Mouse (Mus musculus) T-helper 2 cell (primary cell): ENCODE data around the gene Apoo.
"Not testable (repeated sequence)": the region's sequence is repeated elsewhere in the genome, so short reads cannot be mapped to it uniquely, and the experiment has no call there.

Experiments
- in situ Hi-C: fragments of 300-600 bp; cut with MboI, MseI; formaldehyde crosslinking; loops from one replicate; pipeline ENCODE4 v1.15.1; 2025; ENCODE audit warnings: high pct_unique_total_duplicates

Apoo gene

DNA sequence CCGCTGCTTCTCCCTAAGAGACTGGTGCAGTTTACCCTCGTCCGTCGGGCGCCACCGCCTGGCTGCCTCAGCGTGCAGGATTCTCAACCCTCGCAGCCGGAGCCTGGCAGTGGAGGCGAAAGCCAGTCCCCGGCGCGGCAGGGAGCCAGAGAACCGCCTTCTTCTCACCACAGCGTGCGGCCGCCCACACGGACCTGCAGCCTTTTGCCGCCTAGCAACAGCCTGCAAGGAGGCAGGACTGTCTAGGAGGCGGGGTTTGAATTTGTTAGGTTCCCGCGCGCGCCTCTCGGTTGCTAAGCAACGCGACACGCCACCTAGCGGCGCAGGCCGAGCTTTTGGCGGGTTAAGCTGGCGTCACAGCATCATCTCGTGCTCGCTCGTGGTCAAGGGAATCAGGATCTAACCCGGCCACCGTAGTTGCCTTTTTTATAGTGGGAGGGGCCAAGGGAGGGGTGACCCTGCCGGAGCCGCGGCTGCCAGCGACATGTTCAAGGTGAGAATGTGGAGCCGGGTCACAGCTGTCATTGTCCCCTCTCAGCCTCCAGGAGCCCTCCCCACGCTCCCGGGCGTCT is at the start of gene Apoo, which contains the start of gene Fam90a1b:
Gene Apoo (plus strand): TSS at position 448 of the 572 bp plus-strand sequence.
Gene Fam90a1b (minus strand): TSS at position 108 of the 572 bp plus-strand sequence.
- in situ Hi-C loops: no loop called here

DNA sequence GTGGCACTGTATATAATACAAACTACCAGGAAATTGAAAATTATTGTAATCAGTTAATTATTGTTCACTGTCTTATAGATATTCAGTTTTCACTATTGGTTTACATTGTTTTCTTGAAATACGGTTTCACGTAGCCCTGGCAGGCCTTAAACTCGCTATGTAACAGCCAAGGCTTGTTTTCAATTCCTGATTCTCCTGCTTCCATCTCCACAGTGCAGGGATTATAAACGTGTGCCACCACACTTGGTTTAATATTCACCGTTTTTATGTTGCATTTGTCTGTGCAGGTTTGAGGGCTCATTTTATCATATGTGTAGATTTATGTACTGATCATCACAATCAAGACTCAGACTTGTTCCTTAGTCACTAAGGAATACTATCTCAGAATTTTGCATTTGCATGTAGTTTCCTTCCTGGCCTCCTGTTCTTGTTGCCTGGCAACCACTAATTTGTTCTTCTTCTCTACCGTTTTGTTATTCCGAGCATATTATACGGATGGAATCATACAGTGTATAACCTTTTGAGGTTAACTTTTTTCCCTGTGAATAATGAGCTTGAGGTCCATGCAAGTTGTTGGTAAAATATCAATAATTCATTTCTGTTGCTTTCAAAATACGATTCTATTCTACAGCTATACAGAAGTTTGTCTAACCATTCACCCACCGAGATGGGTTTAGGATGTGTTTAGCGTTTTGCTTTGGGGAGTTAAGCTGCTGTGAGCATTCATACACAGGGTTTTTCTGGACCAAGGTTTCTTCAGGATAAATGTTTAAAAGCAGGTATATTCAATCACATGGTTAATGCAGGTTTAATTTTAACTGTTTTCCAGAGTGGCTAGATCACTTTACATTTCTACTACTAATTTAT is 45.6 kb upstream of the Apoo start:
- in situ Hi-C loops: no loop called here

DNA sequence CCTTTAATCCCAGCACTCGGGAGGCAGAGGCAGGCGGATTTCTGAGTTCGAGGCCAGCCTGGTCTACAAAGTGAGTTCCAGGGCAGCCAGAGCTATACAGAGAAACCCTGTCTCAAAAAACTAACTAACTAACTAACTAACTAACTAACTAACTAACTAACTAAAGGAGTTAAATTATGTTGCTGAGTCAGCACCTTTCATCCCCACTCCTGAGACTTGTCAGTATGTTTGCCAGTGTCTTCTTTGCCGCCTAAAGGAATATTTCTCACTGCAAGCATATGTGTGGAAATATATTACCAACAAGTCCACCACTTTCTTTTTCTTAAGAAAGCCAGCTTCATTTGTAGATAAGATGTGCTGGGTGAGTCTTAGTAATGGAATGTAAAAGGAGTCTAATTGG is 23.3 kb upstream of the Apoo start:
- in situ Hi-C loops: not testable (repeated sequence)

DNA sequence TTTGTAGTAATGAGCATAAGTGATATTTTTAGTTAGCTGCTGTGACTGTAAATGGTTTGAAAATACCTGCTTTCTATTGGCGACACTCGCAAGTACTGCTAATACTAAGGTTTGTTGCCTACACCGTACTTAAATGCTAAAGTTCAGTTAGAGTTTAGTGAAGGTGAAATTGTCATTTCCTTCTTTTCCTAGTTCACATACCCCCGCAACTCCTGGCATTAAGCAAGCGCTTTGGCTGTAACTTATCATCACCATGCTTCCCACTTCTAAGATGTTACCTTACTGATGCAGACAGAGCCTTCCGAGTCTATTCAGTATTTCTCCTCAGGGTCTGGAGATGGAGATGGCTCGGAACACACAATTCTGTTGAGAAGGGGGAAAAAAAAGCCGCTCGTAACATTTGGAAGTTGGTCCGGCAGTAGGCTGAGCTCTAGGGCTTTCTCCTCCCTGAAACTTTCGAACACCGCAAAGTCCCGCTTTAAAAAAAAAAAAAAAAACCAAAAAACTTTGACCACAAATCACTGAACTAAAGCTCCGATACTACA is 1.5 kb upstream of the Apoo start:
- in situ Hi-C loops: no loop called here

DNA sequence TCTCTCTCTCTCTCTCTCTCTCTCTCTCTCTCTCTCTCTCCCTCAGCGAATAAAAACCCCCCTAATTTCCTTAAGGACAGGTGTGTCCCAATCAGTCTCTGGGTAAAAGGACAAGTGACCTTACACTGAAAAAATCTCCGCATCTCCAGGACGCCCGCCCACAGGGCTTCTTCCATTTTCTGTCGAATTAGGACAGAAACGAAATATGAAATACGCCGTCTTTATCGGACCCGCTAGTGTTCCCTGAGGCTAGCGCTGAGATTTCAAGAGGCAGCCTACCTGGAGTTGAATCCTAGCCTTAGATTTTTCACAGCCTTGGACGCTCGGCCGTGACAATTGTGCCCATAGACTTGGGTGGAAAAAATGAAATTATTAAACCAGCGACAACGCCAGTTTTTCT is 888 bp upstream of the Apoo start:
- in situ Hi-C loops: no loop called here

- in situ Hi-C loops: no loop called here
Observed at GRCm38 (mm10) chrX:94367248-94367647, 331 bp downstream of the Apoo start.

DNA sequence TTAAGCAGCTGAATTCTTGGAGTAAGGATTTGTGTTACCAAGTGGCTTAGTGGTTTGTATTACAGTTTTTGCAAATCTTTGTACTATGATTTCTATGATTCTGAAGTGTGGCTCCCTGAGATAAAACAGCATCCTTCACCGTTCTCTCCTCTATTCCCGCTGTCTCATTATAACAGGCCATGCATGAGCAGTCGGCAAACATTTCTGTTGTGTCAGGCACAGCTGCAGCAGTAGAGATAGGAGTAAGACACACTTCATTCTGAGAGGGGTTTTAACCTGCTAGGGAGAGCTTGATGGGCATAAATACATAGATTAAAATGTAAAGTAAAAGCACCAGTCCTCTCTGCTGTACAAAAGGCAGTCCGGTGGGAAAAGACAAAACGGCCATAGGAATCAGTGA is 11.8 kb downstream of the Apoo start:
- in situ Hi-C loops: no loop called here

DNA sequence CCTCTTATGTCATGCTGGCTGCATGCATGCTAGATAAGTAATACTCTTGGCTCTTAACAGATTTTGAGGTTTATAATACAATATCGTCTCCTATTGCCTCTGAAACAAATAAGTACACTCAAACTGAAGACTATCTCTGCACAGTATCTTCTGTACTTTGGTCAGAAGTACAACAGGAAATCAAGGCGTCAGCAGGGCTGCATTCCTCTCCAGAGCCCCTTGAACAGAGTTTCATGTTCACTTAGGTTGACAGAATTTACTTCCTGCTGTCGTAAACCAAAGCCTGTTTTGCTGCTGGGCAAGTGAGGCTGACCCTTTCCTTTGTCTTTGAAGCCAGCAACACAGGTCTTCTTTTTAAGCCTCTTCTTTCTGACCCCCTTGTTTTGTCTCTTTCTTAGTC is 42.1 kb downstream of the Apoo start:
- in situ Hi-C loops: no loop called here

DNA sequence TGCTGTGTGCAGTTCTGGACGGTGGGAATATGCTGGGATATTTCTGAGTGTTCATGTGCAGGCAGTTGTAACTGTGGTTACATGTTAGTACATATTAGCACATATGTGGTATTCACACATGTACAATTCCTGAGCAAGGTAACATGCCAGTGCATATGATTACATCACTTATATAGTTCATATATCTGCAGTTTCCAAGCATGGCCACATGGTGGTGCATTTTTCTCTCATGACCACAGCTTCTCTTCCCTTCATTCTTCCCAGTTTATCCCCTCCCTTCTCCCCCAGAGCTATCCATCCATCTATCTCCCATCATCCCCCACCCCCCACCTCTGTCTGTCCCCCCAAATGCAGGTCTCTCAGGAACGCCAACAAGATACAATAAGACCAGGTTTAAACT is 53.3 kb downstream of the Apoo start:
- in situ Hi-C loops: no loop called here

DNA sequence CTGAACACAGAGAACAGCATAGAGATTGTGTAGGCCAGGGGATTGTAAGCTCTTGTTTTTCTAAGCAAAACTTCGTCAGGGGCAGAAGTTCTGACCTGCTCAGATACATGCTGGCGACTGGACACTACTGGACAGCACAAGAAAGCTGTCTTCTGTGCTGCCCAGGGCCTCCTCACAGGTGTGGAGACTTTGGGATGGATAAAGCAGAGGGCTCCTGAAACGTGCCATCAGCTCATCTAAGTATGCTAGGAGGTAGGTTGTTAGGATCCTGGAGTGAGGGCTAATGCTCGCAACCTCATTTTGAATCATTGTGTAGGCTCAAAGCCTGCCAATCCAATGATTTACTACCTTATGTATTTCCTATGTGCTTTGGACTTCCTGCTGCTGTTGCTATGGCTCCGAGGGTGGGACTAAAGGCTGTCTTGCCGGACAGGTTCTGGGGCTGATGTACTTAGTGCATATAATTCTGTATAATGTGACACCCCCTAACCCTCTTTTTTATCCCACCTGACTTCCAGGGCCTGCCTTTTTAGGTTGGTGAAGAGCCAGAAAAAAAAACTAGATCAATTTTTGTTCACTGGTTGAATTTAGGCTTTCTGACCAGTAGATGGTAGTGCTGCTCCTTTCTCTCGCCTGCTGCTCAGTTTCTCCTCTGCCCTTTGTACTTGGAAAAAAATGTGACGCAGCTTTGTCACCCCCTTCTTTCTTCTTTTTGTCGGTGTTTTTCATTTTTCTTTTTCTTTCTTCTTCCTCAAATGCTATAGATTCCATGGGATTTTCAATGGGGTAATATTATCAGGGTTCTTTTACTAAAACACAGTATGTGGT is 64.8 kb downstream of the Apoo start:
- in situ Hi-C loops: loop anchor here (10.0 kb wide), 1 partner anchor 113 kb away; the partner anchor contains the start of gene Maged1

GRCm38 (mm10) chrX:94445427-94445826 is 78.5 kb downstream of the Apoo start:
- in situ Hi-C loops: not testable (repeated sequence)

- in situ Hi-C loops: not testable (repeated sequence)
Observed at GRCm38 (mm10) chrX:94446021-94446420, 79.1 kb downstream of the Apoo start.

- in situ Hi-C loops: not testable (repeated sequence)
Observed at GRCm38 (mm10) chrX:94450047-94450881, 83.3 kb downstream of the Apoo start.

DNA sequence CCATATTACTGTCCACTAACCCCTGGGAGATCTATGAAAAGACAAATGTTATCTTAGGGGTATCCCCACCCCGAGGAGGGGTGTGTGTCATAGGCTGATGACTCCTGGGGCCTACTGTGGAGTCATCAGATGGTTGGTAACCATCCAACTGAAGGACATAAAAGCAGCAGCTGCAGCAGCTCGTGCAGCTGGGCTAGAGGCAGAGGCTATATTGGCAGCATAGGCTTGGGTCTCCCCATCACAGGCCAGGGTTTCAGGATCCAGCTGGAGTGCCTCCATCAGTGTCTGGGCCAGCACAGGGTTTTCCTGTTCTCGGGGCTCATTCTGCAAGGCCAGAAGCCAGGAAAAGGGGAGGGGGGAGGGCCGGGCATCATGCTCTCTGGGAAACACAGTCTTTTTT is 92.4 kb downstream of the Apoo start:
- in situ Hi-C loops: no loop called here

DNA sequence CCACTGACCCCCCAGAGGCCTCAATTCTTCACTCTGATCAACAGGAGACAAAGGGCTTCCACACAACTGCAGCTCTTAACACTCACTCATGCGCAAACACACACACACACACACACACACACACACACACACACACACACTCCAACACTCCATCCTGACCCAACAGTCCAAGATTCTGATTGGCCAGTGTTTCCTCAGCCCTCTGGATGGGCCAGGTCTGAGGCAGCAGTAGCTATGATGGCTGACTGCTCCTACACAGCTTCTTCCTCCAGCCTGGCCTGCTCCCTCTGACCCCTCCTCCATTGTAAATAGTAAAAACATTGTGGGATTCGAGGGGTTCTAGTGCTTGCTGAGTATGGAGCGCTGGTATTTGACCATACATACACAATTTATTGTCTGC is 94.6 kb downstream of the Apoo start:
- in situ Hi-C loops: not testable (repeated sequence)

GRCm38 (mm10) chrX:94462604-94463429 is 95.9 kb downstream of the Apoo start:
- in situ Hi-C loops: not testable (repeated sequence)
